Mouse (Mus musculus) ES-Bruce4 (cell line): ENCODE measurements around the gene Espl1. TPM values are rescaled to one million over a fixed set of nuclear protein-coding genes. Genes with fewer than 3 reads are reported as not detected.

Experiments used
- H3K27ac ChIP-seq: 2 replicates; pipeline ENCODE4 v1.5.1; 2012; ENCODE audit warnings: low read length, inconsistent platforms; ENCODE audit not compliant: insufficient read depth
- H3K27me3 ChIP-seq: 2 replicates; pipeline ENCODE4 v1.6.1; 2012; ENCODE audit warnings: mild to moderate bottlenecking, low read length, inconsistent platforms; ENCODE audit not compliant: control insufficient read depth, poor library complexity, insufficient read depth, severe bottlenecking
- H3K36me3 ChIP-seq: 2 replicates; pipeline ENCODE4 v1.6.1; 2012; ENCODE audit warnings: inconsistent platforms, mild to moderate bottlenecking, low read length, moderate library complexity; ENCODE audit not compliant: control insufficient read depth, poor library complexity, insufficient read depth, severe bottlenecking
- H3K4me1 ChIP-seq: one replicate; pipeline ENCODE4 v1.8.1; 2011; ENCODE audit warnings: low read length; ENCODE audit not compliant: control insufficient read depth, insufficient read depth
- H3K4me3 ChIP-seq: 2 replicates; pipeline ENCODE4 v1.5.1; 2011; ENCODE audit warnings: low read depth, mild to moderate bottlenecking, low read length
- H3K9ac ChIP-seq: 2 replicates; pipeline ENCODE4 v1.6.1; 2012; ENCODE audit warnings: low read depth, mild to moderate bottlenecking, inconsistent platforms; ENCODE audit not compliant: poor library complexity, severe bottlenecking
- H3K9me3 ChIP-seq: replicated peaks from 2 replicates; pipeline ENCODE4 v1.6.1; 2012; ENCODE audit warnings: mild to moderate bottlenecking, low read length, inconsistent platforms; ENCODE audit not compliant: control insufficient read depth, poor library complexity, insufficient read depth, severe bottlenecking
- CTCF ChIP-seq: IDR thresholded peaks from one replicate; pipeline ENCODE4 v1.8.1; 2011; ENCODE audit warnings: low read depth, low read length
- EP300 ChIP-seq: IDR thresholded peaks from 2 replicates; pipeline ENCODE4 v1.6.1; 2011; ENCODE audit warnings: low read depth, low read length; ENCODE audit not compliant: insufficient read depth
- POLR2A ChIP-seq: IDR thresholded peaks from one replicate; pipeline ENCODE4 v1.8.1; 2011; ENCODE audit warnings: low read length; ENCODE audit not compliant: insufficient read depth
- polyA plus RNA-seq: library from polyadenylated mRNA; stranded (reverse); fragments of >200 nt; gene quantifications from 2 replicates; pipeline ENCODE4 v1.2.4, GENCODE M21; 2011; ENCODE audit warnings: low read depth; ENCODE audit not compliant: missing spikeins, insufficient read depth, insufficient read length

Gene Espl1
- polyA plus RNA-seq, 1 experiment = 71.7 TPM

- Histone ChIP-seq H3K9me3 (no peaks in the 10 kb centered on the region), H3K27me3 (no peaks in the 10 kb centered on the region), H3K36me3 (peaks cover 69% of the 10 kb centered on the region), H3K4me3 (no peak overlapping the region), H3K9ac (no peak overlapping the region), H3K4me1 (no peaks in the 10 kb centered on the region), H3K27ac (no peak overlapping the region)
- TF ChIP-seq POLR2A (no peak), CTCF (no peak), EP300 (no peak)
Observed at GRCm38 (mm10) chr15:102302542-102302941, 6.5 kb downstream of the Espl1 start.

- H3K27me3 ChIP-seq = no peaks in the 10 kb centered on the region
- no peak overlapping the region for H3K27ac ChIP-seq
- H3K36me3 ChIP-seq = peaks cover 81% of the 10 kb centered on the region
- TF ChIP-seq CTCF (no peak), EP300 (no peak), POLR2A (no peak)
- H3K9me3 ChIP-seq = no peaks in the 10 kb centered on the region
- H3K9ac ChIP-seq = no peak overlapping the region
- no peaks in the 10 kb centered on the region for H3K4me1 ChIP-seq
- H3K4me3 ChIP-seq = no peak overlapping the region
Observed at GRCm38 (mm10) chr15:102308717-102309116, 12.7 kb downstream of the Espl1 start.

- no peaks in the 10 kb centered on the region for H3K9me3 ChIP-seq
- H3K4me1 ChIP-seq = no peaks in the 10 kb centered on the region
- TF ChIP-seq CTCF = no peak
- no peak for TF ChIP-seq EP300
- TF ChIP-seq POLR2A = no peak
- H3K9ac ChIP-seq = no peak overlapping the region
- no peak overlapping the region for H3K4me3 ChIP-seq
- no peaks in the 10 kb centered on the region for H3K27me3 ChIP-seq
- peaks cover 81% of the 10 kb centered on the region for H3K36me3 ChIP-seq
- H3K27ac ChIP-seq = no peak overlapping the region
Observed at GRCm38 (mm10) chr15:102310074-102310845, 14.2 kb downstream of the Espl1 start.

- no peak overlapping the region for H3K27ac ChIP-seq
- no peaks in the 10 kb centered on the region for H3K4me1 ChIP-seq
- peaks cover 75% of the 10 kb centered on the region for H3K36me3 ChIP-seq
- TF ChIP-seq EP300 (no peak), POLR2A (no peak), CTCF (no peak)
- H3K27me3 ChIP-seq = no peaks in the 10 kb centered on the region
- no peak overlapping the region for H3K4me3 ChIP-seq
- no peak overlapping the region for H3K9ac ChIP-seq
- H3K9me3 ChIP-seq = no peaks in the 10 kb centered on the region
Observed at GRCm38 (mm10) chr15:102311489-102311888, 15.4 kb downstream of the Espl1 start.

GRCm38 (mm10) chr15:102315292-102315691 lies 19.2 kb downstream of the Espl1 start:
- Histone ChIP-seq H3K36me3 (peaks cover 70% of the 10 kb centered on the region), H3K9me3 (no peaks in the 10 kb centered on the region), H3K9ac (no peak overlapping the region), H3K27me3 (no peaks in the 10 kb centered on the region), H3K4me1 (no peaks in the 10 kb centered on the region), H3K27ac (no peak overlapping the region), H3K4me3 (no peak overlapping the region)
- no peak for TF ChIP-seq POLR2A

- Histone ChIP-seq H3K36me3 (peaks cover 72% of the 10 kb centered on the region), H3K9me3 (no peaks in the 10 kb centered on the region), H3K9ac (no peak overlapping the region), H3K4me1 (no peaks in the 10 kb centered on the region), H3K27ac (no peak overlapping the region), H3K4me3 (no peak overlapping the region), H3K27me3 (no peaks in the 10 kb centered on the region)
- TF ChIP-seq CTCF (peak; percentile 81), EP300 (no peak)
Observed at GRCm38 (mm10) chr15:102316263-102316662, 20.2 kb downstream of the Espl1 start.
